Mouse (Mus musculus) heart, postnatal 0 days (tissue): Measurements from ENCODE around the gene Zfp46.

Experiments
- CTCF ChIP-seq: IDR thresholded peaks from 2 replicates; pipeline ENCODE4 v1.5.1; 2016; ENCODE audit warnings: antibody characterized with exemption, control low read depth, low read depth
- EP300 ChIP-seq: IDR thresholded peaks from 2 replicates; pipeline ENCODE4 v1.6.1; 2016; ENCODE audit warnings: antibody characterized with exemption, low read depth

DNA sequence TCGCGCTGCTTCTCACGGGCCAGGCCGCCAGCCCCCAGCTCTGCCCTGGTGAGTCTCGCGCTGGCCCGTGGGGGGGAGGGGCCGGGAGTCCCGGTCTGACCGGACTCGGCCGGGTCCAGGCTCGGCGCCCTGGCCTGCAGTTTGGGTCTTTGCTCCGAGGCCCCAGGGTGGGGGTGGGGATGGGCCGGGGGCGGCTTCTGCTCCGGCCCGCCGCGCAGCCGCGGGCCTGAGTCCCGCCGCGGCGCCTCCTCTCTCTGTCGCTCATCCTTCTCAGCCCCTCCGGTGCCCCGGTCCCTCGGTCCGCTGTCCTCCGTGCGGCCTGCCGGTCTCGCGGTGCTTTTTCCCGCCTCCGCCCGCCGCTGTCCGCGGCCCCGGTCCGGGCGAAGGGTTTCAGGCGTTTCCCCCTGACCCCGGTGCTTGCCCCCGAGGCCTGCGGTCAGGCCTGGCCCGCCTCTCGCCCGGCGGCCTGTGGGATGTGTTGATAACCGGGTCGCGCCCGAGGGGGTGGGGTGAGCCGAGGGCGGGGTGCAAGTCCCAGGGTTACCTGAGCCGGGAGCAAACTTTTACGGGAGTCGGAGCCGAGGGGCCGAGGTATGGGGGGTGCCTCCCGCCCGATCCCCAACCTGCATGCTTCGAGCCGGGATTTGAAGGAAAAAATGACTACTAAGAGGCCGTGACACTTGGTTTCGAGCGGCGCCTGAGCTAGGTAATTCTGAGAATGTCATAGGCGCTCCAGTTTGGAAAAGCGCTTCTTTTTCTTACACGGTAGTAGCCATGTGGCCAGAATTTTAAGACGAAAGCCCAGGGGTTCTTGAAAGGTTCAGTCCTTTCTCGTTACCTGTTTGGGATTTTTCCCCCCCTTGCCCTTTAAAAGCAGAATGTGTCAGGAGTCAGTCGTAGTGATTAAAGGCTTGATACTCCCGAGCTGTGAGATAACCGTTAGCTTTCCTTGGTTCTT, 26.8 kb downstream of the Zfp46 start:
- no peak for TF ChIP-seq CTCF
- no peak for TF ChIP-seq EP300
